Mouse (Mus musculus): Measurements from ENCODE around the gene Enpp3. TPM values are rescaled to one million over a fixed set of nuclear protein-coding genes. Genes with fewer than 3 reads are reported as not detected.

Enpp3 gene
- total and polyA plus RNA-seq, 3 experiments, result 0.04 to 0.24 (median 0.08) TPM

DNA sequence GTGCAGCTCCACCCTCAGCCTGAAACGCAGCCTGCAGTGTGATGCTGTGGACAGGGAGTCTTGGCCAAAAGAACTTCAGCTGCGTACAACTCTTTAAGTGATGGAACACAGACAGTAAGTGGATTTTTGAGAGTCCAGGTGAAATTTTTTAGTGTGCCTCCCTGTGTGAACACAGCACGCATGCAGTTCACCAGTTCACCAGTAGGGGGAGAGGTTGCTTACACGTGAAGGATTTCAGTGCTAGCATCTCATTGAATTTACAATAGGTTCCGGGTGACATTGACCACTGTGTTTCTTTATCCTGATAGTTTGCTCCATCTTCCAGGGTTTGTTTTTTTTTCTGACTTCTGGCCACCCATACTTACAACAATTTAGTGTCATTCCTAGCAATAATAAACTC lies 45.4 kb downstream of the Enpp3 start:
- H3K79me2 ChIP-seq (replicated peaks; ENCODE audit: control insufficient read depth, extremely low read depth, insufficient read depth, poor library complexity, severe bottlenecking), result no peaks in the 10 kb centered on the region
- H3K27ac ChIP-seq (ENCODE audit: insufficient read depth, low read depth), result no peak overlapping the region
- peaks cover 0 to 6% of the 10 kb centered on the region in 2 experiments; a peak in 2 of 4 replicates for H3K4me1 ChIP-seq (ENCODE audit: control insufficient read depth in 1 of 2, insufficient read depth in 2 of 2)
- H3K36me3 ChIP-seq (replicated peaks in 1 of 2; ENCODE audit: control insufficient read depth in 1 of 2, insufficient read depth in 1 of 2, low read length in 1 of 2), result no peaks in the 10 kb centered on the region
- dilution Hi-C loops (cut with MboI; ENCODE audit: extremely low pct_ligation_motif_present, extremely low pct_unique_long_range_greater_than_20kb, low sequenced_read_pairs) (no loop called here), in situ Hi-C loops (cut with MboI; ENCODE audit: low pct_ligation_motif_present, low pct_unique_long_range_greater_than_20kb, low sequenced_read_pairs) (loop anchor here (5.0 kb wide), 1 partner anchor 50 kb away; no protein-coding TSS in a partner anchor)
- H3K27me3 ChIP-seq (replicated peaks), result no peaks in the 10 kb centered on the region
- H3K4me2 ChIP-seq (ENCODE audit: insufficient read depth, low read depth, poor library complexity, severe bottlenecking), result no peak overlapping the region
- DNase-seq (ENCODE audit: extremely low read depth), result peak; percentile 79
- TF ChIP-seq ZMIZ1 (IDR thresholded peaks at IDR 0.05; ENCODE audit: low read depth, low read length) (no peak), CTCF (conservative IDR thresholded peaks at IDR 0.05 in 1 of 2, IDR thresholded peaks at IDR 0.05 in 1 of 2; ENCODE audit: low read depth in 2 of 2, low read length in 2 of 2) (peak; percentile 92 to 98), POLR2AphosphoS2 (IDR thresholded peaks at IDR 0.05; ENCODE audit: low read depth, low read length) (no peak), MYC (IDR thresholded peaks at IDR 0.05; ENCODE audit: low read depth, low read length) (peak; percentile 87), EP300 (IDR thresholded peaks at IDR 0.05; ENCODE audit: low read length) (no peak), ZC3H11A (IDR thresholded peaks at IDR 0.05; ENCODE audit: low read depth, low read length) (peak; percentile 59), ZKSCAN1 (IDR thresholded peaks at IDR 0.05; ENCODE audit: borderline replicate concordance, low read depth, low read length) (no peak), HCFC1 (IDR thresholded peaks at IDR 0.05; ENCODE audit: low read depth, low read length) (peak; percentile 43), KAT2A (IDR thresholded peaks at IDR 0.05; ENCODE audit: insufficient replicate concordance, low read length) (no peak), RCOR1 (conservative IDR thresholded peaks at IDR 0.05; ENCODE audit: low read depth, low read length) (no peak), MAX (IDR thresholded peaks at IDR 0.05; ENCODE audit: low read length) (peak; percentile 82), IRF4 (IDR thresholded peaks at IDR 0.05; ENCODE audit: low read depth, low read length) (0 out of 2 replicates have a peak, but pooled peaks have one; percentile 39), BHLHE40 (IDR thresholded peaks at IDR 0.05; ENCODE audit: low read depth, low read length) (peak; percentile 90), MAFK (IDR thresholded peaks at IDR 0.05; ENCODE audit: insufficient replicate concordance, low read length) (no peak), POLR2A (IDR thresholded peaks at IDR 0.05; ENCODE audit: low read depth, low read length) (no peak), SMC3 (IDR thresholded peaks at IDR 0.05; ENCODE audit: low read depth, low read length) (peak; percentile 93), GABPA (IDR thresholded peaks at IDR 0.05; ENCODE audit: insufficient replicate concordance, low read depth, low read length) (no peak), CHD2 (IDR thresholded peaks at IDR 0.05; ENCODE audit: low read length) (no peak), TCF12 (IDR thresholded peaks at IDR 0.05; ENCODE audit: low read depth, low read length) (0 out of 2 replicates have a peak, but pooled peaks have one; percentile 44), RAD21 (IDR thresholded peaks at IDR 0.05; ENCODE audit: low read depth, low read length) (peak; percentile 85), NRF1 (IDR thresholded peaks at IDR 0.05; ENCODE audit: low read depth, low read length) (no peak; the same call in 1 of the 2 replicates), JUN (IDR thresholded peaks at IDR 0.05; ENCODE audit: insufficient read depth, low read depth, low read length) (no peak)
- H3K4me3 ChIP-seq (replicated peaks in 1 of 3; ENCODE audit: low read depth in 2 of 3, low read length in 2 of 3, poor library complexity in 1 of 3), result no peak overlapping the region
- no peak overlapping the region for H3K9ac ChIP-seq (ENCODE audit: insufficient read depth, low read depth)
- H3K9me3 ChIP-seq (replicated peaks; ENCODE audit: low read length), result no peaks in the 10 kb centered on the region

- no peak for DNase-seq (ENCODE audit: extremely low read depth)
- Histone ChIP-seq H3K36me3 (replicated peaks in 1 of 2; ENCODE audit: control insufficient read depth in 1 of 2, insufficient read depth in 1 of 2, low read length in 1 of 2) (no peaks in the 10 kb centered on the region), H3K27ac (ENCODE audit: insufficient read depth, low read depth) (no peak overlapping the region), H3K9me3 (replicated peaks; ENCODE audit: low read length) (no peaks in the 10 kb centered on the region), H3K4me2 (ENCODE audit: insufficient read depth, low read depth, poor library complexity, severe bottlenecking) (no peak overlapping the region), H3K4me1 (ENCODE audit: control insufficient read depth in 1 of 2, insufficient read depth in 2 of 2) (peaks cover 0 to 14% of the 10 kb centered on the region in 2 experiments; a peak in 2 of 4 replicates), H3K4me3 (replicated peaks in 1 of 3; ENCODE audit: low read depth in 2 of 3, low read length in 2 of 3, poor library complexity in 1 of 3) (no peak overlapping the region), H3K27me3 (replicated peaks) (no peaks in the 10 kb centered on the region), H3K79me2 (replicated peaks; ENCODE audit: control insufficient read depth, extremely low read depth, insufficient read depth, poor library complexity, severe bottlenecking) (no peaks in the 10 kb centered on the region), H3K9ac (ENCODE audit: insufficient read depth, low read depth) (no peak overlapping the region)
- no peak for TF ChIP-seq MAFK (IDR thresholded peaks at IDR 0.05; ENCODE audit: insufficient replicate concordance, low read length)
- TF ChIP-seq ZNF384 (IDR thresholded peaks at IDR 0.05; ENCODE audit: low read depth, low read length), result no peak
- no peak for TF ChIP-seq BHLHE40 (IDR thresholded peaks at IDR 0.05; ENCODE audit: low read depth, low read length)
- no peak for TF ChIP-seq SIN3A (IDR thresholded peaks at IDR 0.05; ENCODE audit: low read length)
- no peak for TF ChIP-seq E2F4 (IDR thresholded peaks at IDR 0.05; ENCODE audit: insufficient replicate concordance, low read depth, low read length)
- TF ChIP-seq ZMIZ1 (IDR thresholded peaks at IDR 0.05; ENCODE audit: low read depth, low read length), result no peak
- no peak for TF ChIP-seq MAX (IDR thresholded peaks at IDR 0.05; ENCODE audit: low read length)
- TF ChIP-seq POLR2A (IDR thresholded peaks at IDR 0.05; ENCODE audit: low read depth, low read length), result no peak
- TF ChIP-seq CTCF (conservative IDR thresholded peaks at IDR 0.05 in 1 of 2, IDR thresholded peaks at IDR 0.05 in 1 of 2; ENCODE audit: low read depth in 2 of 2, low read length in 2 of 2), result no peak
- TF ChIP-seq RCOR1 (conservative IDR thresholded peaks at IDR 0.05; ENCODE audit: low read depth, low read length), result no peak
- dilution Hi-C loops (cut with MboI; ENCODE audit: extremely low pct_ligation_motif_present, extremely low pct_unique_long_range_greater_than_20kb, low sequenced_read_pairs) (no loop called here), in situ Hi-C loops (cut with MboI; ENCODE audit: low pct_ligation_motif_present, low pct_unique_long_range_greater_than_20kb, low sequenced_read_pairs) (no loop called here)
Measured at GRCm38 (mm10) chr10:24792756-24793155, 49.9 kb downstream of the Enpp3 start.
